Mouse (Mus musculus): ENCODE results near the gene Adgrg1. TPM values are rescaled to one million over a fixed set of nuclear protein-coding genes. Genes with fewer than 3 reads are reported as not detected.

Adgrg1 gene
- total and polyA plus RNA-seq, 2 experiments: 0.55 to 4.2 TPM

- 61% methylated on average over 7 of the region's 7 CpGs for WGBS
- H3K27ac ChIP-seq (replicated peaks; ENCODE audit: insufficient read depth, low read depth, low read length): no peak overlapping the region
- no peak overlapping the region for H3K9ac ChIP-seq (ENCODE audit: low read depth, low read length)
- no peaks in the 10 kb centered on the region for H3K27me3 ChIP-seq (ENCODE audit: control insufficient read depth, insufficient read depth, low read length)
- no peaks in the 10 kb centered on the region for H3K36me3 ChIP-seq (ENCODE audit: control insufficient read depth, insufficient read depth, low read length)
- no peaks in the 10 kb centered on the region for H3K4me1 ChIP-seq (ENCODE audit: control insufficient read depth, insufficient read depth, low read length)
- DNase-seq (ENCODE audit: extremely low read depth, low read depth, low spot score): no peak
- H3K79me2 ChIP-seq (ENCODE audit: control insufficient read depth, insufficient read depth, low read length): no peaks in the 10 kb centered on the region
- TF ChIP-seq CTCF (IDR thresholded peaks at IDR 0.05; ENCODE audit: low read depth, low read length): no peak
- TF ChIP-seq POLR2A (IDR thresholded peaks at IDR 0.05; ENCODE audit: extremely low read depth, insufficient read depth, low read length): no peak
- H3K4me3 ChIP-seq (ENCODE audit: insufficient read depth, low read depth, low read length): no peak overlapping the region
These were observed 20.2 kb upstream of the Adgrg1 start for GRCm38 (mm10) chr8:94954368-94954737.

GRCm38 (mm10) chr8:94954921-94955758, 19.4 kb upstream of the Adgrg1 start:
- Histone ChIP-seq H3K9ac (ENCODE audit: low read depth, low read length) (no peak overlapping the region), H3K79me2 (ENCODE audit: control insufficient read depth, insufficient read depth, low read length) (no peaks in the 10 kb centered on the region), H3K27ac (replicated peaks; ENCODE audit: insufficient read depth, low read depth, low read length) (no peak overlapping the region), H3K4me1 (ENCODE audit: control insufficient read depth, insufficient read depth, low read length) (no peaks in the 10 kb centered on the region), H3K27me3 (ENCODE audit: control insufficient read depth, insufficient read depth, low read length) (no peaks in the 10 kb centered on the region), H3K4me3 (ENCODE audit: insufficient read depth, low read depth, low read length) (no peak overlapping the region), H3K36me3 (ENCODE audit: control insufficient read depth, insufficient read depth, low read length) (no peaks in the 10 kb centered on the region)
- WGBS: 25% methylated on average over 9 of the region's 9 CpGs
- peak; percentile 6 for DNase-seq (ENCODE audit: extremely low read depth, low read depth, low spot score)
- no peak for TF ChIP-seq POLR2A (IDR thresholded peaks at IDR 0.05; ENCODE audit: extremely low read depth, insufficient read depth, low read length)
- TF ChIP-seq CTCF (IDR thresholded peaks at IDR 0.05; ENCODE audit: low read depth, low read length): peak; percentile 64

- no peak for DNase-seq (ENCODE audit: extremely low read depth, low read depth, low spot score)
- 97% methylated on average over 1 of the region's 1 CpGs for WGBS
- H3K9ac ChIP-seq (ENCODE audit: low read depth, low read length): no peak overlapping the region
- no peak overlapping the region for H3K4me3 ChIP-seq (ENCODE audit: insufficient read depth, low read depth, low read length)
- H3K27ac ChIP-seq (replicated peaks; ENCODE audit: insufficient read depth, low read depth, low read length): no peak overlapping the region
- no peaks in the 10 kb centered on the region for H3K27me3 ChIP-seq (ENCODE audit: control insufficient read depth, insufficient read depth, low read length)
- H3K79me2 ChIP-seq (ENCODE audit: control insufficient read depth, insufficient read depth, low read length): no peaks in the 10 kb centered on the region
- TF ChIP-seq POLR2A (IDR thresholded peaks at IDR 0.05; ENCODE audit: extremely low read depth, insufficient read depth, low read length) (no peak), CTCF (IDR thresholded peaks at IDR 0.05; ENCODE audit: low read depth, low read length) (no peak)
- H3K4me1 ChIP-seq (ENCODE audit: control insufficient read depth, insufficient read depth, low read length): no peaks in the 10 kb centered on the region
- no peaks in the 10 kb centered on the region for H3K36me3 ChIP-seq (ENCODE audit: control insufficient read depth, insufficient read depth, low read length)
These were observed 18.4 kb upstream of the Adgrg1 start for GRCm38 (mm10) chr8:94956078-94956574.

- H3K27ac ChIP-seq (replicated peaks; ENCODE audit: insufficient read depth, low read depth, low read length): no peak overlapping the region
These were observed 12.3 kb upstream of the Adgrg1 start for GRCm38 (mm10) chr8:94962201-94962600.

GRCm38 (mm10) chr8:94964828-94965227, 9.7 kb upstream of the Adgrg1 start:
- Histone ChIP-seq H3K27me3 (ENCODE audit: control insufficient read depth, insufficient read depth, low read length) (no peaks in the 10 kb centered on the region), H3K9ac (ENCODE audit: low read depth, low read length) (no peak overlapping the region), H3K4me1 (ENCODE audit: control insufficient read depth, insufficient read depth, low read length) (peaks cover 5% of the 10 kb centered on the region; the same call in 1 of the 2 replicates), H3K36me3 (ENCODE audit: control insufficient read depth, insufficient read depth, low read length) (no peaks in the 10 kb centered on the region), H3K79me2 (ENCODE audit: control insufficient read depth, insufficient read depth, low read length) (no peaks in the 10 kb centered on the region), H3K4me3 (ENCODE audit: insufficient read depth, low read depth, low read length) (no peak overlapping the region), H3K27ac (replicated peaks; ENCODE audit: insufficient read depth, low read depth, low read length) (no peak overlapping the region)
- WGBS: 33% methylated on average over 10 of the region's 10 CpGs
- no peak for DNase-seq (ENCODE audit: extremely low read depth, low read depth, low spot score)
- no peak for TF ChIP-seq CTCF (IDR thresholded peaks at IDR 0.05; ENCODE audit: low read depth, low read length)
- TF ChIP-seq POLR2A (IDR thresholded peaks at IDR 0.05; ENCODE audit: extremely low read depth, insufficient read depth, low read length): no peak

More at GRCm38 (mm10) chr8:94962201-94962600, 12.3 kb upstream of the Adgrg1 start:
- no peaks in the 10 kb centered on the region for H3K79me2 ChIP-seq (ENCODE audit: control insufficient read depth, insufficient read depth, low read length)
- no peak overlapping the region for H3K4me3 ChIP-seq (ENCODE audit: insufficient read depth, low read depth, low read length)
- no peaks in the 10 kb centered on the region for H3K36me3 ChIP-seq (ENCODE audit: control insufficient read depth, insufficient read depth, low read length)
- no peak overlapping the region for H3K9ac ChIP-seq (ENCODE audit: low read depth, low read length)
- 26% methylated on average over 1 of the region's 1 CpGs for WGBS
- TF ChIP-seq CTCF (IDR thresholded peaks at IDR 0.05; ENCODE audit: low read depth, low read length) (no peak), POLR2A (IDR thresholded peaks at IDR 0.05; ENCODE audit: extremely low read depth, insufficient read depth, low read length) (no peak)
- peak; percentile 32 for DNase-seq (ENCODE audit: extremely low read depth, low read depth, low spot score)
- peaks cover 3% of the 10 kb centered on the region; the same call in 1 of the 2 replicates for H3K4me1 ChIP-seq (ENCODE audit: control insufficient read depth, insufficient read depth, low read length)
- no peaks in the 10 kb centered on the region for H3K27me3 ChIP-seq (ENCODE audit: control insufficient read depth, insufficient read depth, low read length)

- Histone ChIP-seq H3K9ac (ENCODE audit: low read depth, low read length) (no peak overlapping the region), H3K4me3 (ENCODE audit: insufficient read depth, low read depth, low read length) (no peak overlapping the region), H3K27me3 (ENCODE audit: control insufficient read depth, insufficient read depth, low read length) (no peaks in the 10 kb centered on the region), H3K4me1 (ENCODE audit: control insufficient read depth, insufficient read depth, low read length) (peaks cover 5% of the 10 kb centered on the region; the same call in 1 of the 2 replicates), H3K27ac (replicated peaks; ENCODE audit: insufficient read depth, low read depth, low read length) (no peak overlapping the region), H3K79me2 (ENCODE audit: control insufficient read depth, insufficient read depth, low read length) (no peaks in the 10 kb centered on the region), H3K36me3 (ENCODE audit: control insufficient read depth, insufficient read depth, low read length) (no peaks in the 10 kb centered on the region)
- DNase-seq (ENCODE audit: extremely low read depth, low read depth, low spot score): peak; percentile 33
- WGBS: 31% methylated on average over 7 of the region's 7 CpGs
- no peak for TF ChIP-seq POLR2A (IDR thresholded peaks at IDR 0.05; ENCODE audit: extremely low read depth, insufficient read depth, low read length)
- no peak for TF ChIP-seq CTCF (IDR thresholded peaks at IDR 0.05; ENCODE audit: low read depth, low read length)
These were observed 8.0 kb upstream of the Adgrg1 start for GRCm38 (mm10) chr8:94966578-94966977.
